Mouse (Mus musculus) stomach, postnatal 0 days (tissue): ENCODE measurements around the gene Lrrc15. TPM values are rescaled to one million over a fixed set of nuclear protein-coding genes. Genes with fewer than 3 reads are reported as not detected.

Source experiments
- ATAC-seq: fragments of 200-750 bp; cut with Nextera tagmentation; 2 replicates; pipeline ENCODE4 v1.8.0; 2017; ENCODE audit not compliant: low FRiP score, low TSS enrichment
- DNase-seq: peaks from one replicate; pipeline ENCODE4 v3.0.0-alpha.2; 2016; ENCODE audit warnings: low spot score
- H3K27ac ChIP-seq: fragments of 300-500 bp; sonication (generic); replicated peaks from 2 replicates; pipeline ENCODE4 v1.5.1; 2014; ENCODE audit warnings: mild to moderate bottlenecking, control low read depth
- H3K27me3 ChIP-seq: fragments of 300-500 bp; sonication (generic); 2 replicates; pipeline ENCODE4 v1.6.1; 2014; ENCODE audit warnings: low read length; ENCODE audit not compliant: control insufficient read depth, insufficient read depth
- H3K36me3 ChIP-seq: fragments of 300-500 bp; sonication (generic); 2 replicates; pipeline ENCODE4 v1.6.1; 2014; ENCODE audit warnings: low read length, mixed read lengths; ENCODE audit not compliant: control insufficient read depth, insufficient read depth
- H3K4me1 ChIP-seq: fragments of 300-500 bp; sonication (generic); replicated peaks from 2 replicates; pipeline ENCODE4 v1.6.1; 2014; ENCODE audit warnings: antibody characterized with exemption; ENCODE audit not compliant: control insufficient read depth, insufficient read depth
- H3K4me2 ChIP-seq: fragments of 300-500 bp; sonication (generic); replicated peaks from 2 replicates; pipeline ENCODE4 v1.6.1; 2014; ENCODE audit warnings: low read depth, mild to moderate bottlenecking, control low read depth, moderate library complexity
- H3K4me3 ChIP-seq: fragments of 300-500 bp; sonication (generic); 2 replicates; pipeline ENCODE4 v1.5.1; 2014; ENCODE audit warnings: low read depth, low read length, control low read depth
- H3K9ac ChIP-seq: fragments of 300-500 bp; sonication (generic); 2 replicates; pipeline ENCODE4 v1.6.1; 2014; ENCODE audit warnings: mild to moderate bottlenecking, low read length, control low read depth, mixed read lengths
- H3K9me3 ChIP-seq: fragments of 300-500 bp; sonication (generic); 2 replicates; pipeline ENCODE4 v1.6.1; 2016; ENCODE audit warnings: low read length; ENCODE audit not compliant: control insufficient read depth
- CTCF ChIP-seq: IDR thresholded peaks from 2 replicates; pipeline ENCODE4 v1.5.1; 2016; ENCODE audit warnings: antibody characterized with exemption, low read depth, mild to moderate bottlenecking, moderate library complexity
- EP300 ChIP-seq: optimal IDR thresholded peaks from 2 replicates; pipeline ENCODE3; 2016; ENCODE audit warnings: antibody characterized with exemption
- WGBS: fragments of 180-500 bp; shearing (Covaris S2); extraction: QIAGEN DNeasy Blood & Tissue Kit; methylation state at CpG from one replicate; pipeline ENCODE4 v1.1.7; 2014; 5-methylcytosine and 5-hydroxymethylcytosine counted together
- polyA plus RNA-seq: library from polyadenylated mRNA; unstranded; fragments of >200 nt; fragmentation: Nextera tagmentation; extraction: Ambion mirVana; gene quantifications from 2 replicates; pipeline ENCODE4 v1.2.1, GENCODE M21; 2015

The Lrrc15 gene
- polyA plus RNA-seq, 1 experiment from 2014 or later: 0.87 TPM

DNA sequence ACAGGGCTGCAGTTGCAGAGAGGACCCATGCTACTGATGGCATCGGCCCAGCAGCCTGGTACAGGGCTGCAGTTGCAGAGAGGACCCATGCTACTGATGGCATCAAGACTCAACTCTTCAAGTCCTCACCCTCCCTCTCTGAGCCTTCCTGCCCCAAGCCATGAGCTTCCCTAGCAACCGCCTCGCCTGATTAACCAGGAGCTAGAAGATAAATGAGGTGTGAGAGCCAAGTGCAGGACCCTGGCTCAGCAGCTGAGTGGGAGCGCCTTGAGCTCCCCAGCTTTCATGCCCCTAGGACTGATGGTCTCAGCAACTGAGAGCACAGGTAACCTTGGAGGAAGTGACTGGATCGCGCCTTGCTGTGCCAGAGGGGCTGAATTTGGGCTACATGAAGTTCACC is 7.4 kb upstream of the Lrrc15 start:
- Histone ChIP-seq H3K9ac (no peak overlapping the region), H3K36me3 (no peaks in the 10 kb centered on the region), H3K27ac (no peak overlapping the region), H3K4me1 (no peaks in the 10 kb centered on the region), H3K4me3 (no peak overlapping the region), H3K9me3 (no peaks in the 10 kb centered on the region), H3K4me2 (no peak overlapping the region), H3K27me3 (no peaks in the 10 kb centered on the region)
- 66% methylated on average over 6 of the region's 6 CpGs for WGBS
- DNase-seq: no peak
- no peak for ATAC-seq
- no peak for TF ChIP-seq EP300
- no peak for TF ChIP-seq CTCF

DNA sequence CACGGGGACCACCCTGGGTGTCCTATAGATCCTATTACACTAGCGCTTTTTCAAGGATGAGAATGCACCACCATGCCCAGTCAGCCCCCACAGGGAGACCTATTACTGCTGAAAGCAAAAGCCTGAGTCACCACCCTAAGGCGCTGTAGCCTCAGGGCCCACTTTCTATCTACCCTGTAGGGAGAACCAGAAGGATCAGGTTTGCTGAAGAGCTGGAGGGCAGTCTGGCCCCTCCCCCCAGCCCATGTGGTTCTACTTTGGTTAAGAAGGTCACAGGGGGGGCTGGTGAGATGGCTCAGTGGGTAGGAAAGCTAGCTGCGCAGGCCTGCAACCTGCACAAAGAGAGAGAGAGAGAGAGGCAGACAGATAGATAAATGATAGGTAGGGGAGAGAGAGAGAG is 2.6 kb upstream of the Lrrc15 start:
- no peaks in the 10 kb centered on the region for H3K36me3 ChIP-seq
- H3K27ac ChIP-seq: no peak overlapping the region
- no peaks in the 10 kb centered on the region for H3K4me1 ChIP-seq
- H3K9me3 ChIP-seq: no peaks in the 10 kb centered on the region
- DNase-seq: no peak
- ATAC-seq: no peak
- no peak overlapping the region for H3K4me3 ChIP-seq
- 68% methylated on average over 4 of the region's 4 CpGs for WGBS
- H3K4me2 ChIP-seq: no peak overlapping the region
- H3K9ac ChIP-seq: no peak overlapping the region
- no peak for TF ChIP-seq CTCF
- TF ChIP-seq EP300: no peak
- no peaks in the 10 kb centered on the region for H3K27me3 ChIP-seq

DNA sequence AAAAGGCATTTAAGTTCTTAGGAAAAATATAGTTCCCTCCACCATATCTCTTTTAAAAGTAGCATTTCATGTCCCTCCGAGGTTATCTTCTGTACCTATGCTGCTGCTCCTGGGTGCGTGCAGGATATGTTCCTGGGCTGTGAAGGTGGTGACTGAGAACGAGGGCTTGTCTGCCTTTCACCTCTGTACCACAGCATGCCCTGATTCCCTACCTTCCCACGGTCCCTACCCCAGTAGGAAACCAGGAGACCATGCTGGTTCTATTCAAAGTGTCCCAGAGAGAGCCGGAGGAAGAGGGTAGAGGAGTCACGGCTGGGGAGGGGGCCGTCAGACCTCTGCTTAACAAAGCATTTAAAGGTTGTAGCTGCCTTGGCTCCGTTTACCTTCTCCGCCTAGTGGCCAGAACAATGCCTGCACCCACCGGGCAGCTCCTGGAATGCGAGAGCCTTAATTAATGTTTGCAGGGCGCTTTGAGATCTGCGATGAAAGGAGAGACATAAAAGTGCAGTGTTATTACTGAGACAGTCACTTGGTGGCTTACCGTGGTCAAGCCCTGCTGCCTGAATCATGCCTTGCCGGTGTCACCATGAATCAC is 784 bp upstream of the Lrrc15 start:
- no peak overlapping the region for H3K4me3 ChIP-seq
- H3K9me3 ChIP-seq: no peaks in the 10 kb centered on the region
- 0 out of 2 replicates have a peak, but pooled peaks have one; percentile 46 for ATAC-seq
- H3K27ac ChIP-seq: no peak overlapping the region
- TF ChIP-seq CTCF (peak; percentile 80), EP300 (no peak)
- no peaks in the 10 kb centered on the region for H3K4me1 ChIP-seq
- WGBS: 2% methylated on average over 15 of the region's 15 CpGs
- peak; percentile 77 for DNase-seq
- H3K36me3 ChIP-seq: no peaks in the 10 kb centered on the region
- H3K9ac ChIP-seq: no peak overlapping the region
- H3K27me3 ChIP-seq: no peaks in the 10 kb centered on the region
- peak overlapping the region; percentile 39 for H3K4me2 ChIP-seq

DNA sequence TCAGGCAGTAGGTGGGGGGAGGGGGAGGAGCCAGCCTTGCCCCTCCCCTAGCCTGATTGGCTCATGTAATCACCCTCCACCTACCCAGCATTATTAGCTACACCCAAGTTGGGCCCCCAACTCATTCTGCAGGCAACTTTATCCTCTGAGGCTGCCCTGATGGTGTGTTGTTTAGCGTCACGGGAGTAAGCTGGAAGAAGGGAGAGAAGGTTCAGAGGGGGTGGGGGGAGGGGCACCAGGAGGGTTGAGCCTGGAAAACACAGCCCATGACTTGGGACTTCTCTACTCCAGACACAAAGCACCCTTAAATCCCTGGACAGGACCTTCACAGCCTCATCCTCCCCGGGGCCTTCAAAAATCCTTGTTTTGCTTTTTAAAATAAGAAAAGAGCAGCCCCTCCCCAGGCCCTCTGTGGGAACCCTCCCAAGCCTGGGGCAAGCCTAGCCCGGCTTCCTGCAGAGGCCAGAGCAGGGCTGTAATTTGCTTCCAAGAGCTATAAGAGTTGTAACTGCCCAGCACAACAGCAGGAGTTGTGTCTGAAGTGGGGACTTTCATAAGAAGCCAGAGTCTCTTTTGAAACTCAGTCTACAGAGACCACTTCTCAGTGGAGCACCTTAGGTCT is 2.3 kb downstream of the Lrrc15 start:
- H3K9me3 ChIP-seq: no peaks in the 10 kb centered on the region
- no peaks in the 10 kb centered on the region for H3K36me3 ChIP-seq
- H3K27me3 ChIP-seq: no peaks in the 10 kb centered on the region
- ATAC-seq (peak; percentile 15; the same call in 1 of the 2 replicates), DNase-seq (no peak)
- no peak for TF ChIP-seq CTCF
- no peak for TF ChIP-seq EP300
- no peak overlapping the region for H3K4me3 ChIP-seq
- H3K4me2 ChIP-seq: no peak overlapping the region
- no peak overlapping the region for H3K27ac ChIP-seq
- WGBS: 27% methylated on average over 4 of the region's 4 CpGs
- H3K4me1 ChIP-seq: no peaks in the 10 kb centered on the region
- no peak overlapping the region for H3K9ac ChIP-seq

DNA sequence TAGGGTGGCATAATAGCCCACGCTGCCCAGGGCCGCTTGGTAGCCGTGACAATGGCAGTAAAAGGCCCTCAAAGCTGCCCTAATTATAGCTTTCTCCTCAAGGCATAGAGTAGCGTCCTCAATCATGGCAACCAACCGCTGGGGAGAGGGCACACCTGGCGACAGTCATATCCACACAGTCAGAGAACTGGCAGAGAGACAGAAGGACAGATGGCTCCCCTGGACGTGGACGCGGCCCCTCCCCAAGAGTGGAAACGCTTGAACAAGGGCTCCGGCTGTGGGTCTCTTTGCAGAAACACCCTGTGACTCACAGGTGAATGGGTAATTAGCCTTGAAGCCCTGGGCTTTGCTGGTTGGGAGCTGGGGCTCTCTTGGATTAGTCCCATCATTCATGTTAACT is 4.7 kb downstream of the Lrrc15 start:
- Histone ChIP-seq H3K36me3 (no peaks in the 10 kb centered on the region), H3K27ac (no peak overlapping the region), H3K4me3 (no peak overlapping the region), H3K4me1 (no peaks in the 10 kb centered on the region), H3K9me3 (no peaks in the 10 kb centered on the region), H3K9ac (no peak overlapping the region), H3K4me2 (no peak overlapping the region), H3K27me3 (no peaks in the 10 kb centered on the region)
- WGBS: 66% methylated on average over 8 of the region's 11 CpGs
- no peak for DNase-seq
- ATAC-seq: no peak
- TF ChIP-seq EP300 (no peak), CTCF (no peak)

DNA sequence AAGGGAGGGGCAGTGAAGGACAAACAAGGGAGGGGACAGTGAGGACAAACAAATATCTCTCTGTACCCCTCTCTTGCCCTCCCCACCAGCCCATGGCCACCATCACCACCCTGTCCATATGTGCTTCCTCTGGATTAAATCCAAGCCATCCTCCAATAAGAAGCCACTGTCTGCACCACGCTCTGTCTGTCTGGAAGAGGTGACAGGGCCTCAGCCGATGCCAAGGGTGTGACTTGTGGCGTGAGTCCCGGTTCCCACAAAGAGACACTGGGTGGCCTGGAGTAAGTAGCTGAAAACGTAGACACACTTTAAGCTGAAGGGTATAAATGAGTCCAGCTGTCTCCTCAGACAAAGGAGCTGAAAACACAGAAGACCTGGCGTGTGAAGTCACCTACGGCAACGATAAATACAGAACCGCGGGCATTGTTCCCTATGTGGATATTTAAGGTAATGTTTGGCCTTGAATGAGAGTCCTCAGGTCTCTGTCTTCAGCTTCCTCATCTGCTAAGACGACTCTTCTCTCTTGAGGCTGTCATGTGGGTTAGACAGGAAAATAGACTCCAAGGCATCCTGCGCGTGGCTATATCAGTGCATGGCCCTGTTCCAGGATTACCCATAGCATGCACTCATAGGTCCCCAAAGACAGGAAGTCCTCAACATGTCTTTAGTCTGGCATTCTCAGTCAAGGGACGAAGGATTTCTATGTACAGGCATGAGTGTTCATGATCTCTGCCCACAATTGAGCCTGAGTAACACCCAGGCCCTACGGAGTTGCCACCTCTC is 7.3 kb downstream of the Lrrc15 start:
- H3K27me3 ChIP-seq: no peaks in the 10 kb centered on the region
- DNase-seq: no peak
- TF ChIP-seq CTCF: no peak
- no peak for TF ChIP-seq EP300
- 69% methylated on average over 15 of the region's 15 CpGs for WGBS
- no peak overlapping the region for H3K27ac ChIP-seq
- no peak for ATAC-seq
- H3K4me3 ChIP-seq: no peak overlapping the region
- H3K36me3 ChIP-seq: no peaks in the 10 kb centered on the region
- H3K4me2 ChIP-seq: no peak overlapping the region
- H3K4me1 ChIP-seq: no peaks in the 10 kb centered on the region
- H3K9ac ChIP-seq: no peak overlapping the region
- no peaks in the 10 kb centered on the region for H3K9me3 ChIP-seq
